Mouse (Mus musculus): ENCODE data around the gene Ppp1r16b.

Gene Ppp1r16b

DNA sequence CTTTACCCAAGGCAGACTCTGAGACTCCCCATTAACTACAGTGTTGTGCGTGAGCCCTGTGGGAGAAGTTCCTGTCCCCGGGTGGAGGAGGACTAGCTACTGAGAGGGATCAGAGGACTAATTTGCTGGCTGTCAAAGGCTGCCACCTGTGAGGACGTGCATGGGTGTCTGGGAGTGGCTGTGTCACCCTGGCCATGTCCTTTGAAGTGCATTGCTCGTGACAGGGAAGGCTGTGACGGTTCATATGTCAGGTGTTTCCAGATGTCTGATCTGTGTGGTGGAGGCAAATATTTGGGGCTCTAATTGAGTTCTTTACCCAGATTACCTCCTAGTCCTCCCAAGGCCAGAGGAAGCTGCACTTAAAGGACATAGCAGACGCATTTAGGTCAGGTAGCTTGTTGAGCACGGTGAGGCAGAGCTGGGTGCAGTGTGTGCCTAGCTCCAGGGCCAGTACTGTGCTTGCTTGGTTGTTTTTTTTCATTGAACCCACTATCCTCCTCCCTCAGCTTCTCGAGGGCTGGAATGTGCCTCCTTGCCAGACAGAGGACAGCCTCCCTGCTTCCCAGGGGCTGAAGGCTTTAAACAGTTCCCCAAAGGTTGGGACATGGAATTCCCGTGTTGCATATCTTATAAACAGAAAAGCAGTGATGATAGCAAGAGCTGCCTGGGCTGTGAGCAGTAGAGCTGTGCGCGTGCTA, 106.0 kb downstream of the Ppp1r16b start:
- DNase-seq, result no peak

DNA sequence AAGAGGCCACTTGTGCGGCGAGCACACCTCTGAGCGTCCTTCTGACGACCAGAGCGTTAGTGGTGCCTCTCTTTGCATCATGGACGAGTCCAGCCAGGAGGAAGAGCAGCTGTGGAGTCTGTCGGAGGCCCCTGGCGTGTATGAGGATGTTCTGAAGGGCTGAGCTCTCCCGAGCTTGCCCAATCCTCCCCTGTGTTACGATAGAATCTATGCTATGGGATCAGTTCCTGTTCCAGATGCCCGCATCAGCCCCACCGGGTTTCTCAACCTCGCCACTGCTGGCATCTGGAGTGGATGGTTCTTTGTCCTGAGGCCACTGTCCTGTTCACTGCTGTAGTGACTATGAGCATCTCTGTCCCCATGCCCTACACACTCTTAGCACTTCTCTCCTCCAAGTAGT, 107.6 kb downstream of the Ppp1r16b start:
- no peak for DNase-seq

- no peak for DNase-seq
Measured at GRCm38 (mm10) chr2:158774886-158775285, 109.7 kb downstream of the Ppp1r16b start.

DNA sequence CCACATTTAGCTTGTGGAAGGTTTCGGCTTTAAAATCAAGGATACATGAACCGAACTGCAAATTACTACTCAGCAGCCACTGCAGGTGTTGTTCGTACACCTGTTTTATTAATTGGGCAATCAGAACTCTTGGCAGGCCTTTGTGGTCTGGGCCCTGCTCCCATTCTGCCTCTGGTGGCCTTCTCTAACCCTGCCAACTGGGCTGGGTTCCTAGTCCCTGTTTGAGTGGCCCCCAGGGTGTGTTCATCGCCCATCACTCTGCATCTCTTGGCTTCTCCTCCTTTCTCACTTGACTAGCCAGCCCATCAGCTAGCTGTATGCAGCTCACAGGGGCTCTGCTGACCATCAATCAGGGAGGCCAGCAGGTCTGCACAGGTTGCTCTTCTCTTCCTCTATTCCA, 111.5 kb downstream of the Ppp1r16b start:
- DNase-seq, result no peak

- DNase-seq, result no peak
Measured at GRCm38 (mm10) chr2:158777490-158777889, 112.3 kb downstream of the Ppp1r16b start.

DNA sequence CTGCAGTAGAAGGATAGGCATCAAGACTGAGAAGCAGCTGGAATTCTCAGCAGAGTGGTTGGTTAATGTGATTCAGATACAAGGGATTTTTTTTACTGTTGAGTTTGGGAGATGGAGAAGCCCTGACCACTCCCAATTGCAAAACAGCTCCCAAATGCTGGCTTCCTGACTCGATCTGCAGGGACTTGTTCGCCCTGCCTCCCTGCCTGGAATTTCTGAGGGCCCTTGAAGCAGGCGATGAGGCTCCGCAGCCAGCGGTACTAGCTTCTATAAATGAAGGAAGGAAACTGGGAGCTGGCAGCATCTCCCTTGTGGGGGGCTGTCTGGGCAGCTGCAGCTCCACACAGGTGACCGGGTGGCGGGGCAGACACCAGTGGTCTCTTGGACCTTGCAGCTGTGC, 113.2 kb downstream of the Ppp1r16b start:
- DNase-seq, result no peak

DNA sequence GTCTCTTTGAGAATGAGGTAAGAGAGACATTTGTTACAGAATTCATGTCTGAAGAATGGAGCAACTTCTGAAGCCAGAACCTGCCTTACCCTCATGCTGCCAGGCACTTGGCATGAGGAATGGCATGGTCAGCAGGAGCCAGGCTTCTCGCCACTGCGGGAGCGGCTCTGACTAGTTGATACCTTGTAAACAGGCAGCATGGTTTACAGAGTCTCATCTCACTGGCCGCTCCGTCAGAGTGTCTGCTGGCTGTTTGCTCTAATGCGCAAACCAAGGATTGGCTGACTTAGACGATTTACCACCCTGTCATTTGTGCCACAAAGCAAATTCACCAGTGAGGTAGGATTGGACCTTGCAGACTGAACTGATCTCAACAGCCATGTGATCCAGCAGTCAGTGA, 115.9 kb downstream of the Ppp1r16b start:
- no peak for DNase-seq

GRCm38 (mm10) chr2:158786927-158787795, 122.0 kb downstream of the Ppp1r16b start:
- DNase-seq, result no peak

GRCm38 (mm10) chr2:158794494-158795004, 129.4 kb downstream of the Ppp1r16b start, which contains the start of gene Dhx35:
Gene Dhx35, plus strand, starts transcription at chr2:158794807.
- peak; percentile 90 for DNase-seq

GRCm38 (mm10) chr2:158795043-158795442, 129.8 kb downstream of the Ppp1r16b start:
- DNase-seq, result no peak

DNA sequence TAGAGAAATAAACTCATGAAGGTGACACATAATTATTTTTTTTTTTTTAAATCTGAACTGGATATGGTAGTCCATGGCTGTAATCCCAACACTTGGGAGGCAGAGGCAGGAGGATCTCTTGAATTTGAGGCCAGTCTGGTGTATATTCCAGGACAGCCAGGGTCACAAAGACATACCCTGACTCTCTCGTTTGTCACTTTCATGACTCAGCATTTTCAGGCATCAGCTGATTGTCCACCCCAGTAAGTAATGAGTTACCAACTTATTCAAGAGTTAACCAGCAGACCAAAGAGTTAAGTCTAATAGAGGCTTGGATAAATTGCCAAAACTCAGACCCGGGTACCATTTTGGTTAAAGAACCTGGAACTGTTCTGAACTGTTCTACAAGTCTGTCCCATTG, 130.7 kb downstream of the Ppp1r16b start:
- DNase-seq, result no peak

GRCm38 (mm10) chr2:158799328-158799727, 134.1 kb downstream of the Ppp1r16b start:
- no peak for DNase-seq

DNA sequence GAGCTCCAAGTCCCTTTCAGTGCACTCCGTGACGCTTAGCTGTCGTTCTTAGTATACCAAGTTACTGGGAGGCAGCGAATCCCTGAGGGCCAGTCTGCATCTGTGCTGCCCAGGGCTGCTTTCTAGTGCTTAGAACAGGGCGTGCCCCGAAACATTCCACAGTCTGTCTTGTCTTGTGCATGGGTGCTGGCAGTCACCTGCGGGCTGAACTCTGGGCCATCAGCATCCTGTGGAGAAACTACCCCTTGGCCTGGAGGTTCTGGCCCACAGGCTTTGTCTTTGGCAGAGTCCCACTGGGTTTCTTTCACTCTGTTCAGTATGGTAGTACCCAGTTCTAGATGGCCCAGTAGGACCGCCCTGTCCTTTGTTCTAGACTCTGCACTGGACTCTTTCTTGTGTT, 135.6 kb downstream of the Ppp1r16b start:
- no peak for DNase-seq

DNA sequence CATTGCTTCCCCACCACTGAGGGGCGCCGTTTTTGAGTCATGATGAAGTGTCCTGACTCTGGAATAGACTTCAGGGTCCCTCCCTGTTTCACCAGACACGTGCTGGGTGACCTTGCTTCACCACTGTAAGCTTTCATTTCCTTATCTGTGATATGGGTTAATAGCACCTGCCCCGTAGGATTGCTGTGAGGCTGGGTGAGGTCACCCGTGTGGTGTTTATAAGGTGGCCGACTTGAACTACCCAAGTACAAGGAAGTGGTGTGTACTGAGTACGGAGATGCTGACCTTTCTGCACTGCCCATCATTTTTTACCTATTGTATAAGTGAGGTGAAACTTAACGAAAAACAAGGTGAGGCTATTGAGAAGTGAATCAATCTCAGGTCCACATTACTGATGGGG, 138.4 kb downstream of the Ppp1r16b start:
- no peak for DNase-seq

DNA sequence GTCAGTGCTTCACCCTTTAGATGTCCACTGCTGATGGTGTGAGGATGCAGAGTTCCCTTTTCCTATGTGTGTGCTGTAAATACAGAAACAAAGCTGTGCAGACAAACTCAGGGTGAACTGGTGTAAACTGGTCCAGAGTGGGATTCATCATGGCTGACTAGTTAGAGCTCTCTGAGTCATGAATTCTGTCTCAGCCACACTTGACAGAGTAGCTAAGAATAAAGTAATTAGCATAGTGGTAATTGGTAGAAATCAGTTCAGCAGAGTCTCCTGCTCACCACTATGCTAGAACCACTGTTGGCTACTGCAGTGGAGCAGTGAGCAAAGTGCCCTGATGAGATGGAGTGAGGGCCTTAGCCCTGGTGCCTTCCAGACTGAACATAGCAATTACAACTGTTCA, 150.5 kb downstream of the Ppp1r16b start:
- no peak for DNase-seq

All from cerebellum, postnatal 36 days (tissue).